Mouse (Mus musculus): ENCODE measurements around the gene Gm4297.
"Not testable (repeated sequence)": the region's sequence is repeated elsewhere in the genome, so short reads cannot be mapped to it uniquely, and the experiment has no call there.

- not testable (repeated sequence) for TF ChIP-seq POLR2A (IDR thresholded peaks at IDR 0.05; ENCODE audit: low read depth, low read length); EP300 (IDR thresholded peaks at IDR 0.05; ENCODE audit: low read length); NELFE (IDR thresholded peaks at IDR 0.05; ENCODE audit: low read depth, low read length); CTCF (conservative IDR thresholded peaks at IDR 0.05 in 1 of 2, IDR thresholded peaks at IDR 0.05 in 1 of 2; ENCODE audit: low read depth in 2 of 2, low read length in 2 of 2)
Observed at GRCm38 (mm10) chrX:24574795-24575194, at the start of gene Gm4297.
